Mouse (Mus musculus): ENCODE results near the gene Rxfp4. TPM values are rescaled to one million over a fixed set of nuclear protein-coding genes. Genes with fewer than 3 reads are reported as not detected.
A peak's percentile ranks its signal among the peaks of the same experiment; 100 is the strongest.
"Not testable (repeated sequence)": the region's sequence is repeated elsewhere in the genome, so short reads cannot be mapped to it uniquely, and the experiment has no call there.

Gene Rxfp4
- total and polyA plus RNA-seq, 2 experiments from 2014 or later: not detected

GRCm38 (mm10) chr3:88609066-88609465 lies 43.9 kb downstream of the Rxfp4 start:
- no peak overlapping the region for H3K9ac ChIP-seq
- DNase-seq: no peak
- 81% methylated on average over 4 of the region's 4 CpGs for WGBS

GRCm38 (mm10) chr3:88607758-88608138 lies 45.2 kb downstream of the Rxfp4 start:
- H3K4me2 ChIP-seq (ENCODE audit: low read depth): peak overlapping the region; percentile 53
- no peaks in the 10 kb centered on the region for H3K27me3 ChIP-seq (ENCODE audit: insufficient read depth, low read length)
- no peak for TF ChIP-seq CTCF (IDR thresholded peaks at IDR 0.05; ENCODE audit: low read depth)
- H3K9ac ChIP-seq: peak overlapping the region; percentile 41; the same call in 1 of the 2 replicates
- DNase-seq: no peak
- peak overlapping the region; percentile 27 for H3K4me3 ChIP-seq (ENCODE audit: low read depth, low read length)
- H3K4me1 ChIP-seq (ENCODE audit: insufficient read depth): no peaks in the 10 kb centered on the region
- no peaks in the 10 kb centered on the region for H3K36me3 ChIP-seq (ENCODE audit: insufficient read depth)
- peak; percentile 62 for ATAC-seq
- no peaks in the 10 kb centered on the region for H3K9me3 ChIP-seq (ENCODE audit: low read length)
- WGBS: 16% methylated on average over 10 of the region's 10 CpGs
- no peak overlapping the region for H3K27ac ChIP-seq (ENCODE audit: low read depth, low read length)

More at GRCm38 (mm10) chr3:88609066-88609465, 43.9 kb downstream of the Rxfp4 start:
- H3K4me1 ChIP-seq (ENCODE audit: insufficient read depth): no peaks in the 10 kb centered on the region
- H3K27me3 ChIP-seq (ENCODE audit: insufficient read depth, low read length): no peaks in the 10 kb centered on the region
- no peak overlapping the region for H3K4me3 ChIP-seq (ENCODE audit: low read depth, low read length)
- no peak overlapping the region for H3K4me2 ChIP-seq (ENCODE audit: low read depth)
- H3K36me3 ChIP-seq (ENCODE audit: insufficient read depth): no peaks in the 10 kb centered on the region
- H3K9me3 ChIP-seq (ENCODE audit: low read length): no peaks in the 10 kb centered on the region
- no peak for ATAC-seq
- TF ChIP-seq CTCF (IDR thresholded peaks at IDR 0.05; ENCODE audit: low read depth): no peak
- no peak overlapping the region for H3K27ac ChIP-seq (ENCODE audit: low read depth, low read length)

- H3K9ac ChIP-seq: peak overlapping the region; percentile 41
These were observed 45.7 kb downstream of the Rxfp4 start for GRCm38 (mm10) chr3:88607065-88607757.

GRCm38 (mm10) chr3:88605666-88606065 lies 47.3 kb downstream of the Rxfp4 start, which contains the start of gene Arhgef2:
Gene Arhgef2 (plus strand): TSS chr3:88605966.
- not testable (repeated sequence) for DNase-seq; H3K27me3 ChIP-seq (ENCODE audit: insufficient read depth, low read length); ATAC-seq; H3K9me3 ChIP-seq (ENCODE audit: low read length); H3K4me3 ChIP-seq (ENCODE audit: low read depth, low read length); H3K36me3 ChIP-seq (ENCODE audit: insufficient read depth); H3K4me1 ChIP-seq (ENCODE audit: insufficient read depth); H3K27ac ChIP-seq (ENCODE audit: low read depth, low read length)
- WGBS: 93% methylated on average over 2 of the region's 2 CpGs
- Histone ChIP-seq H3K9ac (0 out of 2 replicates have a peak within 1 kb of the TSS, but pooled peaks have one; percentile 41), H3K4me2 (ENCODE audit: low read depth) (peak within 1 kb of the TSS; percentile 53; the same call in 1 of the 2 replicates)

More at GRCm38 (mm10) chr3:88607065-88607757, 45.7 kb downstream of the Rxfp4 start:
- no peaks in the 10 kb centered on the region for H3K4me1 ChIP-seq (ENCODE audit: insufficient read depth)
- DNase-seq (peak; percentile 92), ATAC-seq (peak; percentile 96)
- H3K36me3 ChIP-seq (ENCODE audit: insufficient read depth): no peaks in the 10 kb centered on the region
- peak overlapping the region; percentile 53 for H3K4me2 ChIP-seq (ENCODE audit: low read depth)
- no peaks in the 10 kb centered on the region for H3K27me3 ChIP-seq (ENCODE audit: insufficient read depth, low read length)
- H3K27ac ChIP-seq (ENCODE audit: low read depth, low read length): no peak overlapping the region
- H3K4me3 ChIP-seq (ENCODE audit: low read depth, low read length): peak overlapping the region; percentile 27
- WGBS: 2% methylated on average over 20 of the region's 20 CpGs
- peak; percentile 100 for TF ChIP-seq CTCF (IDR thresholded peaks at IDR 0.05; ENCODE audit: low read depth)
- H3K9me3 ChIP-seq (ENCODE audit: low read length): no peaks in the 10 kb centered on the region

GRCm38 (mm10) chr3:88604863-88605262 lies 48.1 kb downstream of the Rxfp4 start:
- DNase-seq: no peak
- TF ChIP-seq CTCF (IDR thresholded peaks at IDR 0.05; ENCODE audit: low read depth): no peak
- H3K36me3 ChIP-seq (ENCODE audit: insufficient read depth): no peaks in the 10 kb centered on the region
- H3K27me3 ChIP-seq (ENCODE audit: insufficient read depth, low read length): no peaks in the 10 kb centered on the region
- ATAC-seq: no peak
- no peak overlapping the region for H3K4me3 ChIP-seq (ENCODE audit: low read depth, low read length)
- WGBS: 91% methylated on average over 7 of the region's 7 CpGs
- H3K9ac ChIP-seq: no peak overlapping the region
- no peaks in the 10 kb centered on the region for H3K4me1 ChIP-seq (ENCODE audit: insufficient read depth)
- no peak overlapping the region for H3K27ac ChIP-seq (ENCODE audit: low read depth, low read length)
- H3K9me3 ChIP-seq (ENCODE audit: low read length): no peaks in the 10 kb centered on the region
- H3K4me2 ChIP-seq (ENCODE audit: low read depth): no peak overlapping the region

GRCm38 (mm10) chr3:88603714-88604161 lies 49.2 kb downstream of the Rxfp4 start:
- H3K4me2 ChIP-seq (ENCODE audit: low read depth): no peak overlapping the region
- TF ChIP-seq CTCF (IDR thresholded peaks at IDR 0.05; ENCODE audit: low read depth): peak; percentile 73
- no peak overlapping the region for H3K9ac ChIP-seq
- ATAC-seq (no peak), DNase-seq (peak; percentile 39)
- no peak overlapping the region for H3K4me3 ChIP-seq (ENCODE audit: low read depth, low read length)
- no peaks in the 10 kb centered on the region for H3K36me3 ChIP-seq (ENCODE audit: insufficient read depth)
- H3K4me1 ChIP-seq (ENCODE audit: insufficient read depth): no peaks in the 10 kb centered on the region
- WGBS: 31% methylated on average over 6 of the region's 6 CpGs
- no peaks in the 10 kb centered on the region for H3K9me3 ChIP-seq (ENCODE audit: low read length)
- no peak overlapping the region for H3K27ac ChIP-seq (ENCODE audit: low read depth, low read length)
- no peaks in the 10 kb centered on the region for H3K27me3 ChIP-seq (ENCODE audit: insufficient read depth, low read length)

GRCm38 (mm10) chr3:88602466-88602865 lies 50.5 kb downstream of the Rxfp4 start:
- Histone ChIP-seq H3K27ac (ENCODE audit: low read depth, low read length) (no peak overlapping the region), H3K27me3 (ENCODE audit: insufficient read depth, low read length) (no peaks in the 10 kb centered on the region), H3K4me2 (ENCODE audit: low read depth) (no peak overlapping the region), H3K9me3 (ENCODE audit: low read length) (no peaks in the 10 kb centered on the region), H3K4me1 (ENCODE audit: insufficient read depth) (no peaks in the 10 kb centered on the region), H3K36me3 (ENCODE audit: insufficient read depth) (no peaks in the 10 kb centered on the region), H3K9ac (no peak overlapping the region), H3K4me3 (ENCODE audit: low read depth, low read length) (no peak overlapping the region)
- 65% methylated on average over 4 of the region's 4 CpGs for WGBS
- ATAC-seq: no peak
- TF ChIP-seq CTCF (IDR thresholded peaks at IDR 0.05; ENCODE audit: low read depth): no peak
- DNase-seq: no peak

Other genes starting within 250 kb of the Rxfp4 start
- 22.5 and 23.8 TPM in 2 replicates for gene Pmf1, start 242.8 kb downstream of the Rxfp4 start, total RNA-seq (2014; rRNA removed)
- 27.4 and 30.5 TPM in 2 replicates for gene Pmf1, start 242.8 kb downstream of the Rxfp4 start, polyA plus RNA-seq (2015; fragmentation: Nextera tagmentation; extraction: Ambion mirVana)
- gene Slc25a44, start 228.0 kb downstream of the Rxfp4 start, total RNA-seq (2014; rRNA removed): 51.4 and 63.3 TPM in 2 replicates
- gene Slc25a44, start 228.0 kb downstream of the Rxfp4 start, polyA plus RNA-seq (2015; fragmentation: Nextera tagmentation; extraction: Ambion mirVana): 35.6 and 36.9 TPM in 2 replicates
- 31.5 and 33.0 TPM in 2 replicates for gene Sema4a, start 192.0 kb downstream of the Rxfp4 start, total RNA-seq (2014; rRNA removed)
- gene Sema4a, start 192.0 kb downstream of the Rxfp4 start, polyA plus RNA-seq (2015; fragmentation: Nextera tagmentation; extraction: Ambion mirVana): 19.1 and 25.8 TPM in 2 replicates
- 49.4 and 71.3 TPM in 2 replicates for gene Lmna, start 143.2 kb downstream of the Rxfp4 start, total RNA-seq (2014; rRNA removed)
- gene Lmna, start 143.2 kb downstream of the Rxfp4 start, polyA plus RNA-seq (2015; fragmentation: Nextera tagmentation; extraction: Ambion mirVana): 51.4 and 52.9 TPM in 2 replicates
- 64.5 and 71.9 TPM in 2 replicates for gene Mex3a, start 120.7 kb downstream of the Rxfp4 start, total RNA-seq (2014; rRNA removed)
- 16.2 and 20.5 TPM in 2 replicates for gene Mex3a, start 120.7 kb downstream of the Rxfp4 start, polyA plus RNA-seq (2015; fragmentation: Nextera tagmentation; extraction: Ambion mirVana)
- gene Rab25, start 104.8 kb downstream of the Rxfp4 start, total RNA-seq (2014; rRNA removed): not detected in 2 replicates
- gene Rab25, start 104.8 kb downstream of the Rxfp4 start, polyA plus RNA-seq (2015; fragmentation: Nextera tagmentation; extraction: Ambion mirVana): 0.33 TPM in 1 of 2 replicates, not detected in the other
- gene Lamtor2, start 100.1 kb downstream of the Rxfp4 start, total RNA-seq (2014; rRNA removed): 52.2 and 55.5 TPM in 2 replicates
- 186 and 202 TPM in 2 replicates for gene Lamtor2, start 100.1 kb downstream of the Rxfp4 start, polyA plus RNA-seq (2015; fragmentation: Nextera tagmentation; extraction: Ambion mirVana)
- 102 and 116 TPM in 2 replicates for gene Ubqln4, start 99.4 kb downstream of the Rxfp4 start, total RNA-seq (2014; rRNA removed)
- 29.3 and 30.8 TPM in 2 replicates for gene Ubqln4, start 99.4 kb downstream of the Rxfp4 start, polyA plus RNA-seq (2015; fragmentation: Nextera tagmentation; extraction: Ambion mirVana)
- 170 and 254 TPM in 2 replicates for gene Ssr2, start 77.3 kb downstream of the Rxfp4 start, total RNA-seq (2014; rRNA removed)
- 204 and 233 TPM in 2 replicates for gene Ssr2, start 77.3 kb downstream of the Rxfp4 start, polyA plus RNA-seq (2015; fragmentation: Nextera tagmentation; extraction: Ambion mirVana)
- gene Arhgef2, start 47.2 kb downstream of the Rxfp4 start, total RNA-seq (2014; rRNA removed): 78.8 and 82.2 TPM in 2 replicates
- 37.1 and 66.7 TPM in 2 replicates for gene Arhgef2, start 47.2 kb downstream of the Rxfp4 start, polyA plus RNA-seq (2015; fragmentation: Nextera tagmentation; extraction: Ambion mirVana)
- 80.4 and 93.3 TPM in 2 replicates for gene Khdc4, start 32.7 kb upstream of the Rxfp4 start, total RNA-seq (2014; rRNA removed)
- gene Khdc4, start 32.7 kb upstream of the Rxfp4 start, polyA plus RNA-seq (2015; fragmentation: Nextera tagmentation; extraction: Ambion mirVana): 45.9 and 55.1 TPM in 2 replicates
- 58.2 and 61.2 TPM in 2 replicates for gene Rit1, start 63.7 kb upstream of the Rxfp4 start, total RNA-seq (2014; rRNA removed)
- 54.9 and 62.3 TPM in 2 replicates for gene Rit1, start 63.7 kb upstream of the Rxfp4 start, polyA plus RNA-seq (2015; fragmentation: Nextera tagmentation; extraction: Ambion mirVana)
- 147 and 164 TPM in 2 replicates for gene Syt11, start 122.0 kb upstream of the Rxfp4 start, total RNA-seq (2014; rRNA removed)
- 197 and 240 TPM in 2 replicates for gene Syt11, start 122.0 kb upstream of the Rxfp4 start, polyA plus RNA-seq (2015; fragmentation: Nextera tagmentation; extraction: Ambion mirVana)
- 37.8 and 50.0 TPM in 2 replicates for gene Gon4l, start 182.1 kb upstream of the Rxfp4 start, total RNA-seq (2014; rRNA removed)
- gene Gon4l, start 182.1 kb upstream of the Rxfp4 start, polyA plus RNA-seq (2015; fragmentation: Nextera tagmentation; extraction: Ambion mirVana): 6.4 and 8.0 TPM in 2 replicates

Measured in forebrain, postnatal 0 days (tissue).